Mouse (Mus musculus): ENCODE measurements around the gene Slc25a5. TPM values are rescaled to one million over a fixed set of nuclear protein-coding genes. Genes with fewer than 3 reads are reported as not detected.
"Not testable (repeated sequence)": the region's sequence is repeated elsewhere in the genome, so short reads cannot be mapped to it uniquely, and the experiment has no call there.

The Slc25a5 gene
- polyA plus RNA-seq, 1 experiment from 2014 or later: 803 TPM

GRCm38 (mm10) chrX:36763934-36764317 lies 31.5 kb upstream of the Slc25a5 start:
- H3K36me3 ChIP-seq: no peaks in the 10 kb centered on the region
- WGBS: 34% methylated on average over 2 of the region's 2 CpGs
- H3K27ac ChIP-seq: peak overlapping the region; percentile 87
- H3K9me3 ChIP-seq: no peaks in the 10 kb centered on the region
- H3K4me1 ChIP-seq (replicated peaks): peaks cover 26% of the 10 kb centered on the region
- H3K27me3 ChIP-seq (ENCODE audit: insufficient read depth, poor library complexity, severe bottlenecking): no peaks in the 10 kb centered on the region
- H3K4me3 ChIP-seq: no peak overlapping the region
- DNase-seq (ENCODE audit: low spot score): no peak

- no peaks in the 10 kb centered on the region for H3K9me3 ChIP-seq
- no peak overlapping the region for H3K27ac ChIP-seq
- no peak for DNase-seq (ENCODE audit: low spot score)
- no peaks in the 10 kb centered on the region for H3K27me3 ChIP-seq (ENCODE audit: insufficient read depth, poor library complexity, severe bottlenecking)
- 77% methylated on average over 5 of the region's 5 CpGs for WGBS
- peaks cover 14% of the 10 kb centered on the region for H3K4me1 ChIP-seq (replicated peaks)
- no peak overlapping the region for H3K4me3 ChIP-seq
- no peaks in the 10 kb centered on the region for H3K36me3 ChIP-seq
These were observed 28.1 kb upstream of the Slc25a5 start for GRCm38 (mm10) chrX:36767386-36767785.

- Histone ChIP-seq H3K27ac (no peak overlapping the region), H3K9me3 (no peaks in the 10 kb centered on the region), H3K27me3 (ENCODE audit: insufficient read depth, poor library complexity, severe bottlenecking) (no peaks in the 10 kb centered on the region), H3K36me3 (no peaks in the 10 kb centered on the region), H3K4me3 (no peak overlapping the region), H3K4me1 (replicated peaks) (no peaks in the 10 kb centered on the region)
- DNase-seq (ENCODE audit: low spot score): no peak
- WGBS: 83% methylated on average over 6 of the region's 6 CpGs
These were observed 22.9 kb upstream of the Slc25a5 start for GRCm38 (mm10) chrX:36772591-36772990.

GRCm38 (mm10) chrX:36775520-36775919 lies 19.9 kb upstream of the Slc25a5 start:
- H3K36me3 ChIP-seq: no peaks in the 10 kb centered on the region
- H3K4me1 ChIP-seq (replicated peaks): no peaks in the 10 kb centered on the region
- WGBS: 84% methylated on average over 5 of the region's 5 CpGs
- no peak for DNase-seq (ENCODE audit: low spot score)
- H3K4me3 ChIP-seq: no peak overlapping the region
- no peak overlapping the region for H3K27ac ChIP-seq
- H3K9me3 ChIP-seq: no peaks in the 10 kb centered on the region
- no peaks in the 10 kb centered on the region for H3K27me3 ChIP-seq (ENCODE audit: insufficient read depth, poor library complexity, severe bottlenecking)

GRCm38 (mm10) chrX:36777694-36778093 lies 17.8 kb upstream of the Slc25a5 start:
- 78% methylated on average over 4 of the region's 4 CpGs for WGBS
- Histone ChIP-seq H3K27ac (no peak overlapping the region), H3K4me3 (no peak overlapping the region), H3K27me3 (ENCODE audit: insufficient read depth, poor library complexity, severe bottlenecking) (no peaks in the 10 kb centered on the region), H3K36me3 (no peaks in the 10 kb centered on the region), H3K9me3 (no peaks in the 10 kb centered on the region), H3K4me1 (replicated peaks) (no peaks in the 10 kb centered on the region)
- DNase-seq (ENCODE audit: low spot score): no peak

GRCm38 (mm10) chrX:36789360-36789759 lies 6.1 kb upstream of the Slc25a5 start:
- Histone ChIP-seq H3K4me1 (replicated peaks) (no peaks in the 10 kb centered on the region), H3K27me3 (ENCODE audit: insufficient read depth, poor library complexity, severe bottlenecking) (no peaks in the 10 kb centered on the region), H3K4me3 (no peak overlapping the region), H3K36me3 (no peaks in the 10 kb centered on the region), H3K9me3 (no peaks in the 10 kb centered on the region), H3K27ac (no peak overlapping the region)
- no peak for DNase-seq (ENCODE audit: low spot score)
- WGBS: 62% methylated on average over 4 of the region's 4 CpGs

GRCm38 (mm10) chrX:36794571-36794970 lies 880 bp upstream of the Slc25a5 start:
- peaks cover 12% of the 10 kb centered on the region for H3K36me3 ChIP-seq
- WGBS: 56% methylated on average over 5 of the region's 5 CpGs
- no peak for DNase-seq (ENCODE audit: low spot score)

GRCm38 (mm10) chrX:36796163-36796581 lies 721 bp downstream of the Slc25a5 start:
- Histone ChIP-seq H3K27me3 (ENCODE audit: insufficient read depth, poor library complexity, severe bottlenecking) (no peaks in the 10 kb centered on the region), H3K36me3 (peaks cover 12% of the 10 kb centered on the region), H3K27ac (peak overlapping the region; percentile 91), H3K9me3 (no peaks in the 10 kb centered on the region; the same call in 1 of the 2 replicates), H3K4me1 (replicated peaks) (0 out of 2 replicates have a peak, but pooled peaks cover 4% of the 10 kb centered on the region), H3K4me3 (peak overlapping the region; percentile 67)
- 12% methylated on average over 41 of the region's 41 CpGs for WGBS
- peak; percentile 78 for DNase-seq (ENCODE audit: low spot score)

More at GRCm38 (mm10) chrX:36794571-36794970, 880 bp upstream of the Slc25a5 start:
- no peak overlapping the region for H3K4me3 ChIP-seq
- H3K4me1 ChIP-seq (replicated peaks): 0 out of 2 replicates have a peak, but pooled peaks cover 4% of the 10 kb centered on the region
- no peaks in the 10 kb centered on the region; the same call in 1 of the 2 replicates for H3K9me3 ChIP-seq
- no peaks in the 10 kb centered on the region for H3K27me3 ChIP-seq (ENCODE audit: insufficient read depth, poor library complexity, severe bottlenecking)
- no peak overlapping the region for H3K27ac ChIP-seq

GRCm38 (mm10) chrX:36796734-36797133 lies 1.3 kb downstream of the Slc25a5 start:
- H3K4me1 ChIP-seq (replicated peaks); H3K27me3 ChIP-seq (ENCODE audit: insufficient read depth, poor library complexity, severe bottlenecking); DNase-seq (ENCODE audit: low spot score); H3K9me3 ChIP-seq: not testable (repeated sequence)
- peaks cover 12% of the 10 kb centered on the region for H3K36me3 ChIP-seq
- 84% methylated on average over 8 of the region's 8 CpGs for WGBS
- H3K4me3 ChIP-seq: peak overlapping the region; percentile 67
- H3K27ac ChIP-seq: peak overlapping the region; percentile 91

- 0 out of 2 replicates have a peak, but pooled peaks cover 4% of the 10 kb centered on the region for H3K4me1 ChIP-seq (replicated peaks)
- 56% methylated on average over 6 of the region's 6 CpGs for WGBS
- no peaks in the 10 kb centered on the region for H3K27me3 ChIP-seq (ENCODE audit: insufficient read depth, poor library complexity, severe bottlenecking)
- no peak overlapping the region for H3K27ac ChIP-seq
- no peaks in the 10 kb centered on the region; the same call in 1 of the 2 replicates for H3K9me3 ChIP-seq
- no peak for DNase-seq (ENCODE audit: low spot score)
- peaks cover 12% of the 10 kb centered on the region for H3K36me3 ChIP-seq
- H3K4me3 ChIP-seq: no peak overlapping the region
These were observed 3.9 kb downstream of the Slc25a5 start for GRCm38 (mm10) chrX:36799131-36799879.

- Histone ChIP-seq H3K36me3 (peaks cover 2% of the 10 kb centered on the region), H3K9me3 (no peaks in the 10 kb centered on the region), H3K27ac (no peak overlapping the region), H3K4me1 (replicated peaks) (peaks cover 10% of the 10 kb centered on the region; the same call in 1 of the 2 replicates), H3K4me3 (no peak overlapping the region), H3K27me3 (ENCODE audit: insufficient read depth, poor library complexity, severe bottlenecking) (no peaks in the 10 kb centered on the region)
- 79% methylated on average over 5 of the region's 5 CpGs for WGBS
- DNase-seq (ENCODE audit: low spot score): no peak
These were observed 7.7 kb downstream of the Slc25a5 start for GRCm38 (mm10) chrX:36803189-36803588.

- no peak overlapping the region for H3K27ac ChIP-seq
- H3K27me3 ChIP-seq (ENCODE audit: insufficient read depth, poor library complexity, severe bottlenecking): no peaks in the 10 kb centered on the region
- H3K4me3 ChIP-seq: no peak overlapping the region
- no peak for DNase-seq (ENCODE audit: low spot score)
- WGBS: 70% methylated on average over 5 of the region's 5 CpGs
- H3K9me3 ChIP-seq: no peaks in the 10 kb centered on the region
- peaks cover 10% of the 10 kb centered on the region; the same call in 1 of the 2 replicates for H3K4me1 ChIP-seq (replicated peaks)
- no peaks in the 10 kb centered on the region for H3K36me3 ChIP-seq
These were observed 8.7 kb downstream of the Slc25a5 start for GRCm38 (mm10) chrX:36804196-36804595.

- no peak overlapping the region for H3K4me3 ChIP-seq
- no peak for DNase-seq (ENCODE audit: low spot score)
- WGBS: 62% methylated on average over 5 of the region's 5 CpGs
- H3K27me3 ChIP-seq (ENCODE audit: insufficient read depth, poor library complexity, severe bottlenecking): no peaks in the 10 kb centered on the region
- no peak overlapping the region for H3K27ac ChIP-seq
- no peaks in the 10 kb centered on the region for H3K9me3 ChIP-seq
- no peaks in the 10 kb centered on the region for H3K36me3 ChIP-seq
- H3K4me1 ChIP-seq (replicated peaks): peaks cover 10% of the 10 kb centered on the region; the same call in 1 of the 2 replicates
These were observed 10.2 kb downstream of the Slc25a5 start for GRCm38 (mm10) chrX:36805466-36806235.

Data from hindbrain, embryonic 10.5 days (tissue).